Mouse (Mus musculus) spleen, adult 2 months (tissue): ENCODE results near the gene Ncoa1.

Experiments used
- CTCF ChIP-seq: fragments of 200-500 bp; IDR thresholded peaks from 2 replicates; pipeline ENCODE4 v1.5.1; 2011; ENCODE audit warnings: mild to moderate bottlenecking, inconsistent platforms; ENCODE audit not compliant: insufficient read depth, insufficient read length, insufficient replicate concordance; ENCODE audit errors: extremely low read depth
- POLR2A ChIP-seq: fragments of 200-500 bp; IDR thresholded peaks from 2 replicates; pipeline ENCODE4 v1.6.1; 2011; ENCODE audit warnings: low read depth, low read length, inconsistent platforms

DNA sequence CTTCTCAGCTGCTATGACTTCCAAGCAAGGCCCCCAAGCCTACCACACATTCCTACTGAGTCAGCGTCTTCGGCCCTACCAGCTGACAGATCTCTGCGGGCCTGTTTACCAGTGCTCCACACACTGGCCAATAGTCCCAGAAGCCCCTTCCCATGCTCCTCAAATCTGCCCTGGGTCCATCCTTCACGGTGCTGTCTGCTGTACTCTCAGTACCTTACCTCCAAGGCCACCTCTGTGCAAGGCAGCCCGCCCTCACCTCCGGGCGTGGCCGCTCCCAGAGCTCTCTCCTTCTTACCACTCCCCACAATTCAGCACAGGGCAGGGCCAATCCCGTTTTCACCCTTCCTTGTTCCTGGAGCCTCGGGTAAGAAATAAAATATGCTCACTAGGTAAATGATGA is 231.2 kb downstream of the Ncoa1 start:
- no peak for TF ChIP-seq CTCF
- TF ChIP-seq POLR2A, result no peak
